Mouse (Mus musculus): ENCODE results near the gene Lcn4.

DNA sequence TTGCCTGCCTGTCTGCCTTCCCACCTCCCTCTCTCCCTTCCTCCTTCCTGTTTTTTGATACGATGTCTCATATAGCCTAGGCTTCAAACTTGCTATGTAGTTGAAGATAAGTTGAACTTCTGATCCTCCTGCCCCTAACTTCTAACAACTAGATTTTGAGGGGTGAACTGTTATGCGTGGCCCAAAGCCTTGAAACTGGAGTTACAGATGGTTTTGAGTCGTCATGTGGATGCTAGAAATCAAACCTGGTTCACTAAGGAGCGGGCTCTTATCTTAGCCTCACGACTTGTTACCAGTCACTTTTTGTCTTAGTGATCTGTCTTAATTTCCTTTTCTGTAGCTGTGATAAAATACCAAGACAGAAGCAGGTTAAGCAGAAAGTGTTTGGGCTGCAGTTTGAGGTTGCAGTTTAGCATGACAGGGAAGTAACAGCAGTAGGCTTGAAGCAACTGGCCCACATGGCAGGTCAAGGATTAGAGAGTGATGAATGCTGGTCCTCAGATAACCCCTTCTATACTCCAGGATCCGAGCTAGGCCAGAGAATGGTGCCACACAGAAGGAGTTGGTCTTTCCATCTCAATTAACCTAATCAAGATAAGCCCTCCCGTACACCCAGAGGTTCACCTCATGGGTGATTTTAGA lies 30.0 kb downstream of the Lcn4 start:
- TF ChIP-seq CTCF (IDR thresholded peaks at IDR 0.05; ENCODE audit: borderline replicate concordance, extremely low read depth, insufficient read depth, insufficient read length) (no peak), POLR2A (IDR thresholded peaks at IDR 0.05; ENCODE audit: borderline replicate concordance, extremely low read depth, insufficient read depth, insufficient read length, poor library complexity, severe bottlenecking) (no peak)
